ENCODE assay signal across 28 mouse cellular contexts in the genomic region with DNA sequence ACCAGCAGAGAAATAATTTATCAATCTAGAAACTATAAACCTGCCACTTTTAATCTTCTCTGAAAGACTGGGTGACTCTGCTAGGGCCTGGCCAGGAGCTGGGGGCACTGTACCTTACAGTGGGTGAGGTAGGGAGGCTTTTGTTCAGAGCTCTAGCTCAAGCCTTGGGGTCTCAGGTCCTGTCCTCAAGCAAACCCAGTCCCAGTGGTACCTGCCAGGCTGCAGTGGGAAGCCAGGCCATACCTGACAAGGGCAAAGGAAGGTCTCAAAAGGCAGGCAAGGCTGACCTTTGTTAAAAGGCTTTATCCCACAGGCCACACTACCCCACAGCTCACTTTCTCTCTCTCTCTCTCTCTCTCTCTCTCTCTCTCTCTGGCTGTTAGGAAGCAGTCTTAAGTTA. TPM values are rescaled to one million over a fixed set of nuclear protein-coding genes. Genes with fewer than 3 reads are reported as not detected.
"Had no signal": no experiment of that assay in that cellular context is flagged by ENCODE, and none has a peak within 500 bp of the region (broad histone marks: within the 10 kb centered on the region; RNA-seq: fewer than 3 reads in every experiment).

No protein-coding gene starts in this region.

- H3K27ac ChIP-seq: hindbrain, embryonic 13.5 days; hindbrain, embryonic 15.5 days; hindbrain, postnatal 0 days; kidney, embryonic 15.5 days; kidney, postnatal 0 days; limb, embryonic 13.5 days; limb, embryonic 15.5 days had no signal

- ATAC-seq: hindbrain, postnatal 0 days; intestine, embryonic 16.5 days had no signal

- H3K27me3 ChIP-seq: heart, embryonic 12.5 days; hindbrain, embryonic 13.5 days; hindbrain, embryonic 15.5 days; kidney, embryonic 15.5 days; limb, embryonic 13.5 days; limb, embryonic 15.5 days had no signal

- H3K4me1 ChIP-seq: hindbrain, embryonic 13.5 days; hindbrain, embryonic 15.5 days; kidney, embryonic 15.5 days; limb, embryonic 13.5 days; limb, embryonic 15.5 days had no signal

- DNase-seq: gastrocnemius, postnatal 14 days; gastrocnemius, postnatal 36 days; heart, adult 18-20 months; heart, postnatal 10 days; heart, postnatal 36 days; kidney, adult 11 months; kidney, adult 2 months; kidney, adult 9 months; kidney, postnatal 14 days; kidney, postnatal 36 days; layer of hippocampus, adult 9-11 months; layer of hippocampus, postnatal 36 days; left cerebral cortex, postnatal 4 days; lung, adult 18-20 months had no signal

- H3K4me3 ChIP-seq: heart, embryonic 12.5 days; hindbrain, embryonic 13.5 days; hindbrain, embryonic 15.5 days; kidney, embryonic 15.5 days; limb, embryonic 13.5 days; limb, embryonic 15.5 days had no signal

- H3K36me3 ChIP-seq: heart, embryonic 12.5 days; hindbrain, embryonic 13.5 days; hindbrain, embryonic 15.5 days; kidney, embryonic 15.5 days; limb, embryonic 13.5 days; limb, embryonic 15.5 days had no signal

- H3K4me2 ChIP-seq: heart, embryonic 12.5 days; hindbrain, embryonic 13.5 days; hindbrain, embryonic 15.5 days; kidney, embryonic 15.5 days; limb, embryonic 13.5 days; limb, embryonic 15.5 days had no signal

- H3K9ac ChIP-seq: heart, embryonic 12.5 days; hindbrain, embryonic 13.5 days; hindbrain, embryonic 15.5 days; kidney, embryonic 15.5 days; limb, embryonic 13.5 days; limb, embryonic 15.5 days; liver, embryonic 14.5 days had no signal

- H3K9me3 ChIP-seq: heart, embryonic 12.5 days; hindbrain, embryonic 13.5 days; hindbrain, embryonic 15.5 days; kidney, embryonic 15.5 days; limb, embryonic 13.5 days; limb, embryonic 15.5 days had no signal

RNA-seq across cellular contexts. Expression of a gene that starts 12.8 kb away (rescaled TPM):
- total RNA-seq: gastrocnemius, adult 18-20 months; gastrocnemius, adult 8-10 months; gastrocnemius, postnatal 14 days; layer of hippocampus, adult 18-20 months; layer of hippocampus, postnatal 14 days; layer of hippocampus, postnatal 36 days had no signal
